Mouse (Mus musculus): Measurements from ENCODE around the gene Tpcn1.

The Tpcn1 gene

GRCm38 (mm10) chr5:120578504-120579081 is 9.9 kb downstream of the Tpcn1 start:
- DNase-seq: peak; percentile 51 to 64

- peak; percentile 33 to 38 for DNase-seq
Measured at GRCm38 (mm10) chr5:120577935-120578441, 10.5 kb downstream of the Tpcn1 start.

GRCm38 (mm10) chr5:120576781-120577301 is 11.6 kb downstream of the Tpcn1 start:
- peak; percentile 32 to 41 for DNase-seq

- DNase-seq: peak; percentile 54 to 59
Measured at GRCm38 (mm10) chr5:120574469-120575063, 13.9 kb downstream of the Tpcn1 start.

- peak in 1 of 2 experiments; percentile 36 for DNase-seq
Measured at GRCm38 (mm10) chr5:120571056-120571740, 17.3 kb downstream of the Tpcn1 start.

- no peak for DNase-seq
Measured at GRCm38 (mm10) chr5:120570289-120570897, 18.1 kb downstream of the Tpcn1 start.

GRCm38 (mm10) chr5:120569791-120570190 is 18.7 kb downstream of the Tpcn1 start:
- no peak for DNase-seq

- DNase-seq: no peak
Measured at GRCm38 (mm10) chr5:120568964-120569363, 19.5 kb downstream of the Tpcn1 start.

GRCm38 (mm10) chr5:120568336-120568768 is 20.1 kb downstream of the Tpcn1 start:
- DNase-seq: peak; percentile 57 to 58

GRCm38 (mm10) chr5:120567761-120568211 is 20.7 kb downstream of the Tpcn1 start:
- DNase-seq: peak; percentile 34 to 52

GRCm38 (mm10) chr5:120567253-120567701 is 21.2 kb downstream of the Tpcn1 start:
- peak; percentile 53 to 60 for DNase-seq

GRCm38 (mm10) chr5:120566681-120567252 is 21.7 kb downstream of the Tpcn1 start:
- peak in 1 of 2 experiments; percentile 52 for DNase-seq

- peak; percentile 87 to 89 for DNase-seq
Measured at GRCm38 (mm10) chr5:120566101-120566500, 22.4 kb downstream of the Tpcn1 start.

- peak in 1 of 2 experiments; percentile 36 for DNase-seq
Measured at GRCm38 (mm10) chr5:120565171-120565905, 23.1 kb downstream of the Tpcn1 start.

- no peak for DNase-seq
Measured at GRCm38 (mm10) chr5:120563914-120564311, 24.6 kb downstream of the Tpcn1 start.

GRCm38 (mm10) chr5:120562956-120563913 is 25.2 kb downstream of the Tpcn1 start:
- DNase-seq: peak in 1 of 2 experiments; percentile 39

GRCm38 (mm10) chr5:120560616-120561311 is 27.7 kb downstream of the Tpcn1 start:
- peak; percentile 83 to 88 for DNase-seq

- peak in 1 of 2 experiments; percentile 49 for DNase-seq
Measured at GRCm38 (mm10) chr5:120560129-120560615, 28.3 kb downstream of the Tpcn1 start.

GRCm38 (mm10) chr5:120558762-120559161 is 29.7 kb downstream of the Tpcn1 start:
- DNase-seq: no peak

GRCm38 (mm10) chr5:120558041-120558440 is 30.4 kb downstream of the Tpcn1 start:
- DNase-seq: peak in 1 of 2 experiments; percentile 41
